Mouse (Mus musculus) liver, embryonic 14.5 days (tissue): ENCODE data around the gene Cln5. TPM values are rescaled to one million over a fixed set of nuclear protein-coding genes. Genes with fewer than 3 reads are reported as not detected.

Experiments used
- ATAC-seq: fragments of 200-750 bp; cut with Nextera tagmentation; 2 replicates; pipeline ENCODE4 v1.8.0; 2017; ENCODE audit warnings: moderate number of reproducible peaks, mild to moderate bottlenecking, moderate library complexity; ENCODE audit not compliant: insufficient read depth
- DNase-seq, 3 experiments: peaks; one replicate each; pipeline ENCODE4 v3.0.0-alpha.2; 2012 to 2013; ENCODE audit warnings: low read depth in 3 of 3, low spot score in 3 of 3
- H3K27ac ChIP-seq: fragments of 300-500 bp; sonication (generic); 2 replicates; pipeline ENCODE4 v1.5.1; 2014; ENCODE audit warnings: moderate library complexity, mild to moderate bottlenecking, control low read depth, inconsistent platforms
- H3K27me3 ChIP-seq: fragments of 300-500 bp; sonication (generic); 2 replicates; pipeline ENCODE4 v1.6.1; 2014; ENCODE audit warnings: mild to moderate bottlenecking, low read length, moderate library complexity; ENCODE audit not compliant: control insufficient read depth, insufficient read depth
- H3K36me3 ChIP-seq: fragments of 300-500 bp; sonication (generic); replicated peaks from 2 replicates; pipeline ENCODE4 v1.6.1; 2014; ENCODE audit warnings: low read depth; ENCODE audit not compliant: control insufficient read depth, insufficient read depth
- H3K4me1 ChIP-seq, 2 experiments: fragments of 200-500 bp in 1 of 2; fragments of 300-500 bp in 1 of 2; sonication (generic) in 1 of 2; replicated peaks; 2 replicates each; pipeline ENCODE4 v1.6.1; 2012 to 2014; ENCODE audit warnings: antibody characterized with exemption in 1 of 2, inconsistent platforms in 1 of 2, low read length in 1 of 2; ENCODE audit not compliant: control insufficient read depth in 2 of 2, insufficient read depth in 2 of 2
- H3K4me2 ChIP-seq: fragments of 300-500 bp; sonication (generic); 2 replicates; pipeline ENCODE4 v1.6.1; 2014; ENCODE audit warnings: low read depth, mild to moderate bottlenecking, control low read depth, moderate library complexity
- H3K4me3 ChIP-seq, 2 experiments: fragments of 200-500 bp in 1 of 2; fragments of 300-500 bp in 1 of 2; sonication (generic) in 1 of 2; 2 replicates each; pipeline ENCODE4 v1.5.1; 2012 to 2014; ENCODE audit warnings: low read depth in 2 of 2, low read length in 2 of 2, mild to moderate bottlenecking in 2 of 2, control low read depth in 1 of 2, inconsistent platforms in 1 of 2, moderate library complexity in 1 of 2; ENCODE audit not compliant: insufficient read depth in 1 of 2
- H3K9ac ChIP-seq: fragments of 300-500 bp; sonication (generic); replicated peaks from 2 replicates; pipeline ENCODE4 v1.6.1; 2014; ENCODE audit warnings: mild to moderate bottlenecking, control low read depth, moderate library complexity
- H3K9me3 ChIP-seq: fragments of 300-500 bp; sonication (generic); 2 replicates; pipeline ENCODE4 v1.6.1; 2016; ENCODE audit warnings: low read length, mixed read lengths; ENCODE audit not compliant: control insufficient read depth
- CTCF ChIP-seq: IDR thresholded peaks from 2 replicates; pipeline ENCODE4 v1.5.1; 2016; ENCODE audit warnings: antibody characterized with exemption, low read depth, control low read depth
- EP300 ChIP-seq: IDR thresholded peaks from 2 replicates; pipeline ENCODE4 v1.6.1; 2016; ENCODE audit warnings: antibody characterized with exemption, low read depth
- WGBS: fragments of 180-500 bp; shearing (Covaris S2); extraction: QIAGEN DNeasy Blood & Tissue Kit; methylation state at CpG from one replicate; pipeline ENCODE4 v1.1.7; 2014; ENCODE audit not compliant: insufficient replicate concordance; 5-methylcytosine and 5-hydroxymethylcytosine counted together
- polyA plus RNA-seq, 2 experiments: library from polyadenylated mRNA; depleted of rRNA in 1 of 2; stranded (reverse) in 1 of 2; unstranded in 1 of 2; fragments of >200 nt; fragmentation: Nextera tagmentation in 1 of 2; extraction: Ambion mirVana in 1 of 2; gene quantifications; 2 replicates each; pipeline versions ENCODE4 v1.2.1 to v1.2.3; 2012 to 2014

Cln5 gene
- polyA plus RNA-seq, 2 experiments = 9.7 to 20.2 TPM

- Histone ChIP-seq H3K4me2 (no peak overlapping the region), H3K27me3 (no peaks in the 10 kb centered on the region), H3K27ac (no peak overlapping the region), H3K9ac (no peak overlapping the region), H3K4me1 (no peaks in the 10 kb centered on the region), H3K36me3 (no peaks in the 10 kb centered on the region), H3K4me3 (no peak overlapping the region), H3K9me3 (no peaks in the 10 kb centered on the region)
- WGBS = 28% methylated on average over 1 of the region's 1 CpGs
- DNase-seq = no peak
- ATAC-seq = peak; percentile 37; the same call in 1 of the 2 replicates
- TF ChIP-seq CTCF = no peak
- TF ChIP-seq EP300 = no peak
Measured at GRCm38 (mm10) chr14:103058998-103059397, 11.0 kb upstream of the Cln5 start.

GRCm38 (mm10) chr14:103059495-103059894, 10.5 kb upstream of the Cln5 start:
- no peak for TF ChIP-seq EP300
- peak; percentile 15; the same call in 1 of the 2 replicates for TF ChIP-seq CTCF
- H3K27ac ChIP-seq = no peak overlapping the region
- H3K4me1 ChIP-seq = no peaks in the 10 kb centered on the region
- DNase-seq (no peak), ATAC-seq (no peak)
- 67% methylated on average over 10 of the region's 10 CpGs for WGBS
- no peaks in the 10 kb centered on the region for H3K36me3 ChIP-seq
- H3K9ac ChIP-seq = no peak overlapping the region
- H3K4me3 ChIP-seq = no peak overlapping the region
- H3K9me3 ChIP-seq = no peaks in the 10 kb centered on the region
- no peaks in the 10 kb centered on the region for H3K27me3 ChIP-seq
- H3K4me2 ChIP-seq = no peak overlapping the region

- H3K9ac ChIP-seq = no peak overlapping the region
- ATAC-seq (no peak), DNase-seq (peak in 2 of 3 experiments; percentile 58 to 67)
- H3K27ac ChIP-seq = no peak overlapping the region
- H3K9me3 ChIP-seq = no peaks in the 10 kb centered on the region
- no peaks in the 10 kb centered on the region for H3K27me3 ChIP-seq
- TF ChIP-seq EP300 (no peak), CTCF (peak; percentile 83)
- 10% methylated on average over 10 of the region's 10 CpGs for WGBS
- no peak overlapping the region for H3K4me2 ChIP-seq
- H3K4me1 ChIP-seq = peaks cover 0 to 6% of the 10 kb centered on the region in 2 experiments; a peak in 2 of 4 replicates
- no peaks in the 10 kb centered on the region for H3K36me3 ChIP-seq
- no peak overlapping the region for H3K4me3 ChIP-seq
Measured at GRCm38 (mm10) chr14:103065294-103066167, 4.5 kb upstream of the Cln5 start.

- no peaks in the 10 kb centered on the region for H3K9me3 ChIP-seq
- 26% methylated on average over 12 of the region's 12 CpGs for WGBS
- peak overlapping the region; percentile 95 for H3K9ac ChIP-seq
- TF ChIP-seq CTCF = no peak
- no peak for TF ChIP-seq EP300
- H3K27ac ChIP-seq = peak overlapping the region; percentile 95
- H3K36me3 ChIP-seq = peaks cover 5% of the 10 kb centered on the region
- no peaks in the 10 kb centered on the region for H3K27me3 ChIP-seq
- H3K4me3 ChIP-seq = peak overlapping the region; percentile 64 to 88
- ATAC-seq (no peak), DNase-seq (no peak)
- peaks cover 0 to 10% of the 10 kb centered on the region in 2 experiments; a peak in 3 of 4 replicates for H3K4me1 ChIP-seq
- peak overlapping the region; percentile 95 for H3K4me2 ChIP-seq
Measured at GRCm38 (mm10) chr14:103069465-103069863, 552 bp upstream of the Cln5 start.

- TF ChIP-seq EP300 (no peak), CTCF (no peak)
- Histone ChIP-seq H3K4me3 (peak overlapping the region; percentile 88 to 90), H3K27me3 (no peaks in the 10 kb centered on the region), H3K9me3 (no peaks in the 10 kb centered on the region), H3K4me2 (peak overlapping the region; percentile 95), H3K9ac (peak overlapping the region; percentile 95), H3K27ac (peak overlapping the region; percentile 95), H3K4me1 (peaks cover 0 to 10% of the 10 kb centered on the region in 2 experiments; a peak in 3 of 4 replicates), H3K36me3 (peaks cover 12% of the 10 kb centered on the region)
- DNase-seq = no peak
- 3% methylated on average over 10 of the region's 10 CpGs for WGBS
- 0 out of 2 replicates have a peak, but pooled peaks have one; percentile 0 for ATAC-seq
Measured at GRCm38 (mm10) chr14:103070790-103071189, 774 bp downstream of the Cln5 start.
